In genomic region chr14:121931594-121931993, GRCm38 (mm10) we compare ENCODE assay signal across 17 mouse cellular contexts. TPM values are rescaled to one million over a fixed set of nuclear protein-coding genes. Genes with fewer than 3 reads are reported as not detected.
A peak's percentile ranks its signal among the peaks of the same experiment; 100 is the strongest.
DNase-seq lines count a peak whose midpoint lies in the region; ATAC-seq and TF ChIP-seq lines count a peak whose summit lies in the region.
"Had no signal": no experiment of that assay in that cellular context is flagged by ENCODE, and none has a peak within 500 bp of the region (broad histone marks: within the 10 kb centered on the region; RNA-seq: fewer than 3 reads in every experiment).

No protein-coding gene starts in this region.

- intact Hi-C loops in heart, adult 2 months (cut with DNase I), result loop anchor here (5.0 kb wide), 1 partner anchor 51 kb away; no protein-coding TSS in a partner anchor

- H3K79me2 ChIP-seq in heart, adult 2 months (replicated peaks; ENCODE audit: control insufficient read depth, insufficient read depth, low read length), result no peaks in the 10 kb centered on the region

- no peak for TF ChIP-seq POLR2A in heart, adult 2 months (IDR thresholded peaks at IDR 0.05; ENCODE audit: insufficient read depth, low read depth, low read length)

- in situ Hi-C loops in ES-E14 (cut with MboI; ENCODE audit: low sequenced_read_pairs in 2 of 2, unreplicated experiment in 2 of 2), result no loop called here

- no peak for TF ChIP-seq CTCF in heart, adult 2 months (IDR thresholded peaks at IDR 0.05)

- peaks cover 20% of the 10 kb centered on the region for H3K36me3 ChIP-seq in heart, embryonic 10.5 days
- peaks cover 2% of the 10 kb centered on the region; the same call in 1 of the 2 replicates for H3K36me3 ChIP-seq in heart, adult 2 months (ENCODE audit: control insufficient read depth, insufficient read depth, low read length)
- no peaks in the 10 kb centered on the region; the same call in 1 of the 2 replicates for H3K36me3 ChIP-seq in ES-E14 (ENCODE audit: control insufficient read depth, insufficient read depth, low read length, poor library complexity, severe bottlenecking)
- peaks cover 16% of the 10 kb centered on the region for H3K36me3 ChIP-seq in forebrain, embryonic 13.5 days (ENCODE audit: poor library complexity, severe bottlenecking)

- no peak for ATAC-seq in forebrain, embryonic 13.5 days

- WGBS in heart, embryonic 10.5 days, result 87% methylated on average over 3 of the region's 3 CpGs
- WGBS in heart, adult 2 months, result 76% methylated on average over 3 of the region's 3 CpGs
- 93% methylated on average over 3 of the region's 3 CpGs for WGBS in forebrain, embryonic 13.5 days

- peaks cover 21% of the 10 kb centered on the region for H3K4me1 ChIP-seq in heart, embryonic 10.5 days
- peaks cover 7% of the 10 kb centered on the region for H3K4me1 ChIP-seq in heart, adult 2 months (ENCODE audit: control insufficient read depth, insufficient read depth, low read length)
- peaks cover 6 to 8% of the 10 kb centered on the region in 2 experiments; a peak in 2 of 4 replicates for H3K4me1 ChIP-seq in ES-E14 (ENCODE audit: control insufficient read depth in 2 of 2, insufficient read depth in 2 of 2, low read length in 2 of 2, poor library complexity in 1 of 2)
- no peaks in the 10 kb centered on the region for H3K4me1 ChIP-seq in forebrain, embryonic 13.5 days

- no peaks in the 10 kb centered on the region; the same call in 1 of the 2 replicates for H3K9me3 ChIP-seq in heart, embryonic 10.5 days
- no peaks in the 10 kb centered on the region for H3K9me3 ChIP-seq in ES-E14 (ENCODE audit: control insufficient read depth, insufficient read depth, low read depth, low read length)
- peaks cover 10% of the 10 kb centered on the region; the same call in 1 of the 2 replicates for H3K9me3 ChIP-seq in forebrain, embryonic 13.5 days (replicated peaks)

- no peaks in the 10 kb centered on the region for H3K27me3 ChIP-seq in heart, embryonic 10.5 days (ENCODE audit: insufficient read depth, poor library complexity, severe bottlenecking)
- no peaks in the 10 kb centered on the region for H3K27me3 ChIP-seq in heart, adult 2 months (ENCODE audit: control insufficient read depth, insufficient read depth, low read length)
- no peaks in the 10 kb centered on the region for H3K27me3 ChIP-seq in forebrain, embryonic 13.5 days

- peak; percentile 69 for DNase-seq in heart, embryonic 10.5 days (ENCODE audit: low spot score)
- no peak for DNase-seq in heart, adult 2 months
- peak; percentile 58 for DNase-seq in spleen, adult 18-20 months
- DNase-seq in spleen, adult 12 weeks (ENCODE audit: low spot score), result no peak
- peak; percentile 42 for DNase-seq in ES-E14 (ENCODE audit: low read depth, low spot score)
- DNase-seq in spleen, postnatal 36 days (ENCODE audit: low spot score in 2 of 2), result peak; percentile 77 to 78
- DNase-seq in cerebellum, postnatal 25 days, result no peak
- DNase-seq: adrenal gland, postnatal 36 days; heart, postnatal 36 days; kidney, adult 9 months; lung, postnatal 10 days; right cerebral cortex, postnatal 4 days had no signal

- no peak overlapping the region for H3K4me3 ChIP-seq in heart, embryonic 10.5 days
- H3K4me3 ChIP-seq in heart, adult 2 months, result no peak overlapping the region
- H3K4me3 ChIP-seq in ES-E14 (ENCODE audit: insufficient read depth in 1 of 2, low read depth in 1 of 2, low read length in 2 of 2, poor library complexity in 1 of 2, severe bottlenecking in 1 of 2), result no peak overlapping the region
- H3K4me3 ChIP-seq in forebrain, embryonic 13.5 days, result no peak overlapping the region
- H3K4me3 ChIP-seq: erythroblast, embryonic 14.5 days had no signal

- no peak overlapping the region for H3K9ac ChIP-seq in heart, adult 2 months (ENCODE audit: low read depth, low read length)
- no peak overlapping the region for H3K9ac ChIP-seq in ES-E14 (ENCODE audit: insufficient read depth, low read depth, low read length, poor library complexity, severe bottlenecking)
- H3K9ac ChIP-seq in forebrain, embryonic 13.5 days, result no peak overlapping the region

- no peak overlapping the region for H3K4me2 ChIP-seq in forebrain, embryonic 13.5 days
- H3K4me2 ChIP-seq: liver, embryonic 11.5 days had no signal

- H3K27ac ChIP-seq in heart, embryonic 10.5 days, result 0 out of 2 replicates have a peak overlapping the region, but pooled peaks have one; percentile 16
- H3K27ac ChIP-seq in heart, adult 2 months, result no peak overlapping the region
- no peak overlapping the region for H3K27ac ChIP-seq in ES-E14 (ENCODE audit: insufficient read depth, low read depth, low read length, poor library complexity, severe bottlenecking)
- no peak overlapping the region for H3K27ac ChIP-seq in forebrain, embryonic 13.5 days

- TF ChIP-seq EP300 in heart, adult 2 months (IDR thresholded peaks at IDR 0.05; ENCODE audit: insufficient read depth, low read depth, low read length), result no peak

TF ChIP-seq in ES-E14, 5 proteins besides CTCF, POLR2A, EP300 and RAD21:
- no peak for TF ChIP-seq CHD2 (IDR thresholded peaks at IDR 0.05; ENCODE audit: low read depth, low read length)
- no peak for TF ChIP-seq HCFC1 (IDR thresholded peaks at IDR 0.05; ENCODE audit: borderline replicate concordance, insufficient read depth, low read length)
- no peak for TF ChIP-seq ZC3H11A (IDR thresholded peaks at IDR 0.05; ENCODE audit: borderline replicate concordance, low read depth, low read length)
- TF ChIP-seq ZNF384 (IDR thresholded peaks at IDR 0.05; ENCODE audit: low read depth, low read length), result no peak
- TF ChIP-seq MAFK (IDR thresholded peaks at IDR 0.05; ENCODE audit: insufficient read depth, low read depth, low read length), result no peak

RNA-seq across cellular contexts. Expression of gene Gpr18, which starts 16.0 kb away (rescaled TPM):
- polyA plus RNA-seq in heart, embryonic 10.5 days (2016; fragmentation: Nextera tagmentation; extraction: Ambion mirVana), result 0.34 TPM in 1 of 2 replicates, not detected in the other
- total RNA-seq in heart, adult 2 months (2021), result under 1 TPM; 0.16 to 0.43 TPM
- 0.53 and 2.2 TPM in 2 replicates for polyA plus RNA-seq in heart, adult 2 months (2012; rRNA removed)
- 0.42 and 0.49 TPM in 2 replicates for total RNA-seq in ES-E14 (2012; rRNA removed)
- 0.14 and 0.23 TPM in 2 replicates for polyA plus RNA-seq in forebrain, embryonic 13.5 days (2015; fragmentation: Nextera tagmentation; extraction: Ambion mirVana)
- total RNA-seq: layer of hippocampus, adult 18-20 months; left cerebral cortex, postnatal 25 days had no signal
- polyA plus RNA-seq: erythroblast, embryonic 14.5 days; liver, embryonic 11.5 days had no signal

RNA-seq across cellular contexts. Expression of gene Gpr183, which starts 33.4 kb away (rescaled TPM):
- 1.6 and 2.3 TPM in 2 replicates for polyA plus RNA-seq in heart, embryonic 10.5 days (2016; fragmentation: Nextera tagmentation; extraction: Ambion mirVana)
- 1 to 10 TPM in 1 of 2 experiments, under 1 TPM in 1; 0.84 to 1.1 TPM for total RNA-seq in heart, adult 2 months (2021)
- 1.3 and 1.4 TPM in 2 replicates for polyA plus RNA-seq in heart, adult 2 months (2012; rRNA removed)
- 0.32 and 0.45 TPM in 2 replicates for total RNA-seq in ES-E14 (2012; rRNA removed)
- 1.3 and 1.5 TPM in 2 replicates for polyA plus RNA-seq in forebrain, embryonic 13.5 days (2015; fragmentation: Nextera tagmentation; extraction: Ambion mirVana)

RNA-seq across cellular contexts. Expression of gene Ubac2, which starts 53.2 kb away (rescaled TPM):
- polyA plus RNA-seq in heart, embryonic 10.5 days (2016; fragmentation: Nextera tagmentation; extraction: Ambion mirVana), result 63.4 and 68.7 TPM in 2 replicates
- total RNA-seq in heart, adult 2 months (2021), result 10 to 100 TPM; 30.4 to 31.9 TPM
- polyA plus RNA-seq in heart, adult 2 months (2012; rRNA removed), result 37.0 and 43.9 TPM in 2 replicates
- 41.5 and 83.4 TPM in 2 replicates for total RNA-seq in ES-E14 (2012; rRNA removed)
- 56.4 and 63.6 TPM in 2 replicates for polyA plus RNA-seq in forebrain, embryonic 13.5 days (2015; fragmentation: Nextera tagmentation; extraction: Ambion mirVana)

Comparison
In these comparisons a context has a peak if more than half of its experiments do, and no peak if none do; other contexts are left out.
1. DNase-seq: peak in heart, embryonic 10.5 days (single experiment), spleen, adult 18-20 months (2 of 2), ES-E14 (single experiment) and spleen, postnatal 36 days (2 of 2); none in heart, adult 2 months (0 of 2), spleen, adult 12 weeks (single experiment) and cerebellum, postnatal 25 days (0 of 2).